Mouse (Mus musculus) T-helper 1 cell (primary cell): ENCODE measurements at regions not wholly inside any gene's neighbourhood (a gene's known extent, or its start where the extent isn't known, plus 50 kb on each side); places are given as distances from the start of the nearest gene placed in this dataset.

ENCODE experiments used
- in situ Hi-C: fragments of 300-600 bp; cut with MboI, MseI; formaldehyde crosslinking; loops from one replicate; pipeline ENCODE4 v1.15.1; 2025; ENCODE audit warnings: high pct_unique_total_duplicates

DNA sequence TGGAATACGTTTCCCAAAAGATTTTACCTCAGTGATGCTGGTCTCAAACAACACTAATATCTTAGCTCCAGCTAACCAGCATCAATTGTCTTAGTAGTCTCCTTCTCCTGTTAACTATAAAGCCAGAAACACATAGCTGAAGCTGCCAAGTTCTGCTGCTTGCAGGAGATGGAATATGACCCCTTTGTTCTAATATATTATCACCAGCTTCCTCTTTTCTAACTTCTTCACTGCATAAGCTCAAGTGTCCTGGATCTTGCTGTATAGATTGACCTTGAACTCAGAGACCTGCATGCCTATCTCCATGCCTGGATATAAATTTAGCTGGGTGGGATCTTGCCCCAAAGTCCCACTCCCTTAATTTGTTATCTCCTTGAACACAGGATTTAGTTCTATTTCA, 94.8 kb downstream of the Rbm46 start:
- in situ Hi-C loops: no loop called here

- in situ Hi-C loops: no loop called here
Measured at GRCm38 (mm10) chr3:82770512-82771270, 105.6 kb downstream of the Rbm46 start.

DNA sequence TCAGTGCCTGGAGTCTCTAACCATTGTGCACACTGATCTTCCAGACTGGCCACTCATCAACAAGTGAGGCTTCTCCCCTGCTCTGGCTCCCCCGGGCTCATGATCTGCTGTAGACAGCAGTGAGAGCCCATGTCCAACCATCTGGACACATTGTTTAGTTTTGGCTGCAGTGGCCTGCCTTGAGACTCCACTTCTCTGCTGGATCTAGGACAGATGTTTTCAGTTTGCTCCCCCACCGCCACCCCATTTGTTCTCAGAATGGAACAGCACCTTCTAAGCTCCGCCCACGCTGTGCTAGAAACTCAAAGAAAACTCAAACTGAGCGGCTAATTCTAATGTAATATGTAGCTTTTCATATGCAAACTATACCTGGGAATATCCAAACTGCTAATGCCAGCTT, 108.8 kb downstream of the Rbm46 start:
- in situ Hi-C loops: no loop called here

DNA sequence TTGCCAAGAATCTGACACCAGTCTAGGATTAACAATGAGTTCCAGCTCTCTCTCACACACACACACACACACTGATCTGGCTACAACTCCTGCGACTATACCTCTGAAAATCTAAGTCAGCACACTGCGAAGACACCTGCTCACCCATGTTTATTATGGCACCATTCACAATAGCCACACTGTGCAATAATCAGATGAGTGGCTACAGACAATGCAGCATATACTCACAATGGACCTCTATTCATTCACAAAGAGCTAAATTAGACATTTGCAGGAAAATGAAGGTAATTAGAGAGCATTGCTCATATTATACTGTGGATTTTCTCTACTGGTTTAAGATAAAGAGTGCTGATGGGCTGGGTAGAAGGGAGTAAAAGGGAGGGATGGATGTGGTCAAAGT, 116.3 kb downstream of the Rbm46 start:
- in situ Hi-C loops: no loop called here

GRCm38 (mm10) chr3:82758967-82759366, 117.3 kb downstream of the Rbm46 start:
- in situ Hi-C loops: no loop called here

DNA sequence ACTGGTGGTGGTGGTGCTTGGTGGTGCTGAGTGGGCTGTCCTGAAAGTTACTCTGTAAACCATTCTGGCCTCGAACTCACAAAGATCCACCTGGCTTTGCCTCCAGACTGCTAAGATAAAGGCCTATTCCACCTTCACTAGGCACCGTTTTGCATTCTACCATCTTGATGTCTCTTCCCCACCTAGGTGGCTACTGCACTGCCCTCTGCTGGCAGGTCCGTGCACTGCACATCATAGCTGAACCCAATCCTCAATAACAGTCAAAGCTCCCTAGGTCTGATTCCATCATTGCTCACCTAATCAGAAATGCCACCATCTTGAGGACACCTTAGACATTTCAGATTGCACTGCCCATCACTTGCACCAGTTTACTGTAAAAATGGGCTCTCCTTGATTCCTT, 150.7 kb downstream of the Rbm46 start:
- in situ Hi-C loops: loop anchor here (10.0 kb wide), 1 partner anchor 349 kb away; no protein-coding TSS in a partner anchor

GRCm38 (mm10) chr3:82707628-82708027, 159.7 kb upstream of the Npy2r start:
- in situ Hi-C loops: no loop called here

DNA sequence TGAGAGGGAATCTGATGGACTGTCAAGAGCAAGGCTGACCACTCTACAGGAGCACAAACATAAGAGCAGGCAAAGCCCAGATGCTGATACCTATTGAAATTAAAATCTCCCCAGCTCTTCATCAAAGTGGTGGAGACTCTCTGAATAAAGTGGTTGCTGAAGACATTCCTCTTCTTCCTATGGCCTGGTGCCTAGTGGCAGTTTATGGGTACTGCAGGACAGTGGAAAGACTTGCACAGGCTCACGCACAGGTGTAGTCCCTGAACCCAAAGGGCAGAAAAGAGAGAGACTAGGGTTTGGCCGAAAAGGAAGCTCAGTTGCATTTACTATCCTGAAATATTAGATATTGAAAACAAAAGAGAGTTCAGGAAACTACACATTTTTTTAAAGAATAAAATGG, 144.2 kb upstream of the Npy2r start:
- in situ Hi-C loops: no loop called here

- in situ Hi-C loops: loop anchor here (10.0 kb wide), 1 partner anchor 1978 kb away; no protein-coding TSS in a partner anchor
Measured at GRCm38 (mm10) chr3:82656159-82656874, 108.4 kb upstream of the Npy2r start.

DNA sequence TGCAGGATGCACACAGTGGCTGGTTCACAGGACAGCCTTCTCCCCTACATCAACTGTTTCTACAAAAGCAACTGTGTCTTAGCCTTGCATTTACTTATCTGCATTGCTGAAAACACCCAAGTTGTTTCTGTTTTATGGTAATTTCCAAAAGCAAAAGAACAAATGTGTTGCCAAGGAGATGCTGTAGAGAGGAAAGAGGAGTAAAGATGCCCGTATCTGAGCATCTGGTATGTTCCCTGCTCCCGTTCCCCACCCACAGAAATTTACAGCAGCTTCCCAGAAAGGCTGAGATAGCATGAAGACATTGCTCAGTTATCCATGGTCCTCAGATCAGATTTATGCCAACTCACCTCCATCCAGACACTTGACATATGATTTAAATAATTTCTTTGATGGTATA, 104.5 kb upstream of the Npy2r start:
- in situ Hi-C loops: loop anchor here (10.0 kb wide), 1 partner anchor 1982 kb away; no protein-coding TSS in a partner anchor

GRCm38 (mm10) chr3:82640052-82640451, 92.2 kb upstream of the Npy2r start:
- in situ Hi-C loops: no loop called here

GRCm38 (mm10) chr3:82636666-82637065, 88.8 kb upstream of the Npy2r start:
- in situ Hi-C loops: loop anchor here (5.0 kb wide), 1 partner anchor 49 kb away; no protein-coding TSS in a partner anchor

DNA sequence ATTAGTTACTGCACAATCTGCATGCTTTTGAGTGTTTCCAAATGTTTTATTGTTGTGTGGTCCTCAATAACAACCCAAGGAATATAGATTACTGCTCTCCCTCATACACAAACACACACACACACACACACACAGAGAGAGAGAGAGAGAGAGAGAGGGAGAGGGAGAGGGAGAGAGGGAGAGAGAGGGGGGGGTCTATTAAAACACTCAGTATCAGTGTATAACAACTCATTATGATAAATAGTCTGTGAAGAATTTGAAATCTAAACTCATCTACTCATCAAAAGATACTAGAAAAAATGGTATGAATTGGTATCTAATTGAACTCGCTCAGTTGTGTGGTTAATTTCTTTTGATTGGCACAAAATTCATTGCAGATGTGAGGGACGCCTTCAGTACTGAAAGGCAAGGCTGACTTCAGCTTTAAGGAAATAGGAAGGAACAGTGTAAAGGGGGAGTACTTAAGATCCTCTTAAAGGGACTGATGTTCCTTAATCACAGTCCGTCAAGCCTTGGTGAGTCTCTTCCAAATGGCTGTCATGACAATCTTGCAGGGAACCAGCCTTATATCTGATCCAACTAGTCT, 72.6 kb upstream of the Npy2r start:
- in situ Hi-C loops: no loop called here

GRCm38 (mm10) chr3:82619371-82619770, 71.5 kb upstream of the Npy2r start:
- in situ Hi-C loops: no loop called here

GRCm38 (mm10) chr3:82601880-82602279, 54.0 kb upstream of the Npy2r start:
- in situ Hi-C loops: no loop called here

- in situ Hi-C loops: no loop called here
Measured at GRCm38 (mm10) chr3:82598656-82599055, 50.8 kb upstream of the Npy2r start.
